Mouse (Mus musculus) gastrocnemius, adult 8-10 months (tissue): ENCODE results near the gene Ift20. TPM values are rescaled to one million over a fixed set of nuclear protein-coding genes. Genes with fewer than 3 reads are reported as not detected.
A peak's percentile ranks its signal among the peaks of the same experiment; 100 is the strongest.
"Not testable (repeated sequence)": the region's sequence is repeated elsewhere in the genome, so short reads cannot be mapped to it uniquely, and the experiment has no call there.

Experiments
- DNase-seq, 2 experiments: peaks; one replicate each; pipeline ENCODE4 v3.0.0; 2022; ENCODE audit warnings: low spot score in 2 of 2
- total RNA-seq, 4 experiments: library from RNA; stranded (reverse); gene quantifications; 2 replicates each; pipeline ENCODE4 v1.2.4; 2022

Gene Ift20
- total RNA-seq, 4 experiments from 2014 or later: 12.7 to 21.1 (median 17.3) TPM

DNA sequence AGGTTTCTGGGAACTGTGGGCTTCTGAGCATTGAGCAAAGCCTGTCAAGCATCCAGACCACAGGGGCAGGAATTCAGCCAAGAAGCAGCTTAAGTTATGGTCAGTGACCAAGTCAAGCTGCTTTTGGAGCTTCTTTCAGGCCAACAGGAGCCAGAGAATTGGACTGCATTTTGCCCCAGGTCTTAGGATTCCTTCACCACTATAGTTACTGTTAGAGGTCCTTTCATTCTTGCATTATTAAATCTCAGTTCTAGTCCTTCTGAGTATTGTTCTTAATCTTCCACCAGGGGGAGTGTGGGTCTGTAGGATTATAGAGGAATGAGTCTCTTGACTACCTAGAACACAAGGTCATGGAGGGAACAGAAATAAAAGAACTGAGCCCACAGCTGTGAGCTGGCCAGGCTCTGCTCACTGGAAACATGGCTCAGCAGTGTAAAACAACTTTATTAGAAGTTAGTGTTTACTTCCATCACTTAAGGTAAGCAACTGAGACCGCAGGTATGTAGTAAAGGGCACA lies 13.6 kb upstream of the Ift20 start:
- DNase-seq: peak in 1 of 2 experiments; percentile 25

DNA sequence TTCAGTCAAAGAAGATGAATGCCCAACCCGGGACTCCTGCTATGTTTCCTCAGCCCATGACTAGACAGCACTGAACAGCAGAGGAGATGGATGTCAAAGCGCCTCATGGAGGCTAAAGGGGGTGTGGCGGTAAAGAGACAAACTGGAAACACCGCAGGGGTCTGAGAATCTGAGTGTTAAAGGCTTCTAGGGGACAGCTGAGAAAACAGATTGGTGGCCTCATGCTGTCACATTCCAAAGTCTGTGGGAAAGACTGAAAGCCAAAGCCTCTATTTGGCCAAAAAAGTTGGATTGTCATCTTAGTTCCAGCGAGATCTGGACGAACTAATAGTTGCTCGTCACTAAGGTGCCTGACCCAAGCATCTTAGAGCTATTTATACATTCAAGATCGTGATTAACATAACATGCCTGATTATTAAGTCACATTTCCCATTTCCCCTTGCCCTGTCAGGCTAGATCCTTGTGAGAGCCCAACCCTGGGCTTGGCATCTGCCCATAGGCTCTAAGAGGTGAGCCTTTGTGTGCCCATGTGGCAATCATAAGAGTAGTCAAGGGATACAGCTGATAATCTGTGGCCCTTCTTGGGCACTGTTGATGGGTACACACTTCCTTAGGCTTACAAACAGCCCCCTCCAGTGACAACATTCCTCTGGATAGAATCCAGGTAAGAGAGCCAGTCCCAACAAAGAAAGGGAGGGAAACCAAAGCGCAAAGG lies 12.8 kb upstream of the Ift20 start:
- DNase-seq: no peak

- DNase-seq: no peak
Measured at GRCm38 (mm10) chr11:78524838-78525237, 11.3 kb upstream of the Ift20 start.

DNA sequence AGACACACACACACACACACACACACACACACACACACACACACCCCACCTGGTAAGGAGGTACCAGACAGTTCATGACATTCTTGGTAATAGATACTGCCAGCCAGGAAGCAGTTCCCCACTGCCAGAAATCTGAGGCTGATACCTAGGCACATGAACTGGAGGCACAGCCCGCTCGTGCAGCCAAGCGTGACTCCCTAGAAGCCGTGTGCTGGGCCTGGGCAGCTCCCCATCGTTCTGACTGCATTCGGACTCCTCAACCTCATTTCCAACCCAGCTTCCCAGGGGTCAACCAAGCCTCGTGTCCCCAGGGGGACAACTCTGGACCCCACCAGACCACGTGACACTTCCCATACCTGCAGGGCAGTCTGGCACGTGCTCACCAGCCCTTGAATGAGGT lies 7.4 kb upstream of the Ift20 start:
- DNase-seq: no peak

GRCm38 (mm10) chr11:78530001-78530400 lies 6.2 kb upstream of the Ift20 start:
- no peak for DNase-seq

- no peak for DNase-seq
Measured at GRCm38 (mm10) chr11:78531046-78531445, 5.1 kb upstream of the Ift20 start.

GRCm38 (mm10) chr11:78531515-78531914 lies 4.6 kb upstream of the Ift20 start:
- DNase-seq: not testable (repeated sequence)

GRCm38 (mm10) chr11:78534516-78534915 lies 1.6 kb upstream of the Ift20 start:
- DNase-seq: no peak

- DNase-seq: no peak
Measured at GRCm38 (mm10) chr11:78535376-78536079, 633 bp upstream of the Ift20 start.

GRCm38 (mm10) chr11:78536690-78537084 lies 526 bp downstream of the Ift20 start:
- no peak for DNase-seq

DNA sequence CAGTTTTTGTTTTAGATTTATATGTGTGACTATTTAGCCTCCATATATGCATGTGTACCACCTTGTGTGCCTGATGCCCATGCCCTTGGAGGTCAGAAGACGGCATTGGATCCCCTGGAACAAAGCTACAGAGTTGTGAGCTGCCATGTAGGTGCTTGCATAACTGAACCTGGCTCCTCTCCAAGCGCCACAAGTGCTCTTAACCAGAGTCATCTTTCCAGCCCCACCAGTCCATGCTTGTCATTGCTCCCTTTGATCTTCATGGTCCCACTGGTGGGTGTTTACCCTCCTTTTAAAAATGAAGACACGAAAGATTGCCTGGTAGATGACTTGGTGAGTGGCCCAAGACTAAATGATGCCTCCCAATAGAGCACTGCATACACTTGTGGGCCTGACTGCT lies 4.2 kb downstream of the Ift20 start:
- no peak for DNase-seq

DNA sequence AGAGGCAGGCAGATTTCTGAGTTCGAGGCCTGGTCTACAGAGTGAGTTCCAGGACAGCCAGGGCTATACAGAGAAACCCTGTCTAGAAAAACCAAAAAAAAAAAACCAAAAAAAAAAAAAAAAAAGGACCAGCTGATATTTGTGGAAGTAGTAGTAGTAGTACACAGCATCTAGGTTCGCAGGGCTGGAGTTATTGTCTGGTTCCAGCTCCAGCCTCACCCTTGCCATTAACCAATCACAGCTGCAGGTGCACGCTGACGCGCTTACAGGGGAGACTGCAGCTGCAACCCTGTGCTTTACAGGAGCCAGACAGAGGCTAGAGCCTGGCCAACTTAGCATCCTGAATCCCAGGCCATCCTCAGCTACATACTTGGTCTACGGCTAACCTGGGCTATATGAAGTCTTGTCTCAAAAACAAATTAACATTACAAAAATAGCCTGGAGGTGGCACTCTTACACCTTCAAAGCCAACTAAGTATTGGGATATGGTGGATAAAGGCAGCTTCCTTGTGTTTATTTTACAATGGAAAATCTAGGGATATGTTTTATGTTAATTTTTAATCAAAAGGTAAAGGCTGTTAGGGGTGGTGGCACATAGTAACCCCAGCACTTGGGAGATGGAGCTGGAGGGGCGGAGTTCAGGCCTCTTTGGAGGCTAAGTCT lies 8.4 kb downstream of the Ift20 start:
- no peak for DNase-seq

GRCm38 (mm10) chr11:78545181-78545580 lies 9.0 kb downstream of the Ift20 start:
- DNase-seq: no peak

DNA sequence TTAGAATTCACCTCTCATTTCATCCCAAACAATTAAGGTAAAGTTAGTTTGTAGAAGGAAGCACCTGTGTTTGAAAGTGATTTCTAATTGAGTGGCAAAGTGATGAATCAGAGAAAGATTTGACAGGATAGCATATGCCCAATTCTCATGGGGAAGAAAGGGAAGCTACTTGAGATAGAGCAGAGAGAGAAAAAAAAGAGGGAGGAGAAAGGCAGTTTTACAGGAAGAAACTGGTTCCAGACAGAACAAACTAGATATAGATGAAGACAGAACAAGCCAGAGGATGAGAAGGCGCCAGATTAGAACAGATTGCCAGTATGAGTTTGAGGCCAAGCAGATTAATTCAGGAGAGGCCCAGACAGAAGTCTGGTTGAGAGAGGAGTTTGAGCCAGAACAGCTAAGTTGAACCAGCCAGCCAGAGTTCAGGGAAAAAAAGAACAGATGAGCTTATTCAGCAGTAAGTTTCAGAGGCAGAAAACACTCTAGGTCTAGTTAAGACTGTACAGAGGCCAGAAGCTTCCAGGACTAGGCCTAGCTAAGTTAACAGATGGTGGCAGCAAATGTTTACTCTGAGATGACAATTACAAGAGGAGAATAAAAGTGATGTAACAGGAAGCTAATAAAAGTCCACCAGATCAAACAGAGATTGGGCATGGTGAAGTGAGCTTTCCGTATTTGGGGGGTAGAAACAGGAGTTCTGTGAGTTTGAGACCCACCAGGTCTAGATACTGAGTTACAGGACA lies 11.7 kb downstream of the Ift20 start:
- DNase-seq: no peak

DNA sequence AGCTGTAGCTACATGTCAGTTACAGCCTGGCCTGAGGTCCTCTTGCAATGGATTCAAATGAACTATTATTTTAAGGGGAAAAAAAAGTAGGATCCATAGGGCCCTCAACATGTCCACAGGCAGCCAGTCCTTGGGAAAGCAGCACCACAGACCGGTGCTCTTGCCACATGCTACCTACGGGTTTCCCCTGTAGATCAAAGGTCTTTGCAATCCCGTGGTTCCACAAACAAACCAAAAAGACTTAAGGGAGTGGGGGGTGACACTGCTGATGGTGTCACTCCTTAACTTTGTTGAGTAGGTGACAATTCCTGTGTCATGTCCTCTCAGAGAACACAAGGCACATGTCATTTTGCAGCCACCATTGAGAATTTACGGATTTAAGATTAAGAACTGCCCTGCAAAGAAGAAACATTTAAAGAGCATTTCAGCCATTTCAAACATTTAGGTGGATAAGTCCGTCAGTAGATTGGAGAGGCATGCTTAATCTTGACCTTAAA lies 13.4 kb downstream of the Ift20 start:
- DNase-seq: no peak

DNA sequence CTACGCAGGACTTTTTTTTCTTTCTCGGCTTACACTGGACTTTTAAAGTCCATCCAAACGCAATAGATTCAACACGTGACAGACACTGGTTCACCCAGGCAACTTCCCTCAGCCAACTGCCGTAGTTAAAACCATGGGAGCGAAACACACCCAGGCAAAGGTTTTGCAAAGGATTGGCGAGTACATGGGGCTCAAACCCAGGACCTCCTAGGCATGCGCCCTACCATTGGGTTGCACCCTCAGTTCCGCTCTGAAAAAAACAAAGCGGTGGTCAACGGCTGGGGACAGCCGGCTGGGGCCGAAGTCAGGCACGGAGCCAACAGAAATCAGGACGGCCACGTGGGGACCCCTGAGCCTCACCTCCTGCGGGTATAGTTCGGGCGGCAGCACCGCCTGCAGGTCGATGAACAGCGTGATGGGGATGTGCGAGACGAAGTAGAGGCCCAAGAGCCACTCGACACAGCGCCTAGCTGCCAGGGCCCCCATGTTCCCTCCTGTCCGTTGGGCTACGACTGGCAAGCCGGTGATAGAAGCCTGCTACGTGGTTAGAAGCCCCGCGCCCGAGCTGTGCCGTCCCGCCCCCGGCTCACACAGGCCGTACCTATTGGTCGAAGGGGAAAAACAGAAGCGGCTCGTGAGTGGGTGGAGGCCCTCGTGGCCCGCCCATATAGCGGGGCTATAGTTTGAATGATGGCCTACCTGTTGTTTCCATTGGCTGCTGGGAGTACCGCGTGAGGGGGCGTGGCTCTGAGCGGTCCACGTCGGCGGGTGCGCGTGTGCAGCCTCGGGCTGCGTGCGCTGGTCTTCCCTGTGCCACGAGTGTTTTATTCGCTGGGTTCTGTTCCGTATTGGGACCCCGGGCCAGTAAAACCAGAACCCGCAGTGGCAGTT lies 14.3 kb downstream of the Ift20 start, which contains the start of gene Tmem97:
Gene Tmem97, minus strand, starts transcription at position 610 of the 891 bp plus-strand sequence.
- DNase-seq: peak; percentile 94 to 95

DNA sequence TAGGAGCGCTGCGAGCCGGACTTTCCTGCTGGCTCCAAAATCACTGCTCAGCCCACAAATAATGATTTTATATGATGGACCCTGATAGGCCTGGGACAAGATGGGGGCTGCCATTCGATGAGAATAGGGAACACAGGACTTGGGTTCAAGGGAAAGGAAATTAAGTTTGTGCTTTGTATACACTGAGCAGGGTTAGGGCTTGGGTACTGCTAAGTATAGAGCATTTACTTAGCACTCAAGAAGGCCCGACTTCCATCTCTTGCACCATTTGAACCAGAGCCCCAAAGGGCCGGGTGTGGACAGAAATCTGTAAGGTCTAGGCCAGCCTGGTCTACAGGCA lies 14.9 kb downstream of the Ift20 start:
- no peak for DNase-seq

- no peak for DNase-seq
Measured at GRCm38 (mm10) chr11:78555623-78556022, 19.5 kb downstream of the Ift20 start.

GRCm38 (mm10) chr11:78556070-78556469 lies 19.9 kb downstream of the Ift20 start:
- DNase-seq: no peak

GRCm38 (mm10) chr11:78557241-78557640 lies 21.1 kb downstream of the Ift20 start:
- no peak for DNase-seq
